Mouse (Mus musculus): ENCODE results near the gene Fut7. TPM values are rescaled to one million over a fixed set of nuclear protein-coding genes. Genes with fewer than 3 reads are reported as not detected.

The Fut7 gene
- polyA plus RNA-seq, 1 experiment, result 9.6 TPM

GRCm38 (mm10) chr2:25432326-25433098 is 9.4 kb downstream of the Fut7 start:
- Histone ChIP-seq H3K27ac (ENCODE audit: insufficient read depth, low read depth, low read length) (no peak overlapping the region), H3K4me1 (ENCODE audit: control insufficient read depth, insufficient read depth, low read length) (peaks cover 3% of the 10 kb centered on the region; the same call in 1 of the 2 replicates), H3K4me3 (ENCODE audit: insufficient read depth, low read length) (no peak overlapping the region)

GRCm38 (mm10) chr2:25433101-25433500 is 10.0 kb downstream of the Fut7 start:
- no peak overlapping the region for H3K4me3 ChIP-seq (ENCODE audit: insufficient read depth, low read length)
- TF ChIP-seq POLR2A (IDR thresholded peaks at IDR 0.05; ENCODE audit: borderline replicate concordance, low read depth, low read length) (no peak), CTCF (IDR thresholded peaks at IDR 0.05; ENCODE audit: low read depth, low read length) (no peak)

More at GRCm38 (mm10) chr2:25432326-25433098, 9.4 kb downstream of the Fut7 start:
- TF ChIP-seq POLR2A (IDR thresholded peaks at IDR 0.05; ENCODE audit: borderline replicate concordance, low read depth, low read length), result no peak
- no peak for TF ChIP-seq CTCF (IDR thresholded peaks at IDR 0.05; ENCODE audit: low read depth, low read length)

GRCm38 (mm10) chr2:25434292-25434691 is 11.2 kb downstream of the Fut7 start:
- Histone ChIP-seq H3K27ac (ENCODE audit: insufficient read depth, low read depth, low read length) (no peak overlapping the region), H3K4me1 (ENCODE audit: control insufficient read depth, insufficient read depth, low read length) (no peaks in the 10 kb centered on the region), H3K4me3 (ENCODE audit: insufficient read depth, low read length) (no peak overlapping the region)
- TF ChIP-seq POLR2A (IDR thresholded peaks at IDR 0.05; ENCODE audit: borderline replicate concordance, low read depth, low read length) (no peak), CTCF (IDR thresholded peaks at IDR 0.05; ENCODE audit: low read depth, low read length) (no peak)

More at GRCm38 (mm10) chr2:25433101-25433500, 10.0 kb downstream of the Fut7 start:
- peaks cover 1% of the 10 kb centered on the region; the same call in 1 of the 2 replicates for H3K4me1 ChIP-seq (ENCODE audit: control insufficient read depth, insufficient read depth, low read length)
- H3K27ac ChIP-seq (ENCODE audit: insufficient read depth, low read depth, low read length), result no peak overlapping the region

- H3K4me1 ChIP-seq (ENCODE audit: control insufficient read depth, insufficient read depth, low read length), result no peaks in the 10 kb centered on the region
- no peak overlapping the region for H3K27ac ChIP-seq (ENCODE audit: insufficient read depth, low read depth, low read length)
- TF ChIP-seq CTCF (IDR thresholded peaks at IDR 0.05; ENCODE audit: low read depth, low read length) (no peak), POLR2A (IDR thresholded peaks at IDR 0.05; ENCODE audit: borderline replicate concordance, low read depth, low read length) (no peak)
- no peak overlapping the region for H3K4me3 ChIP-seq (ENCODE audit: insufficient read depth, low read length)
Measured at GRCm38 (mm10) chr2:25436286-25436820, 13.3 kb downstream of the Fut7 start.

- Histone ChIP-seq H3K4me1 (ENCODE audit: control insufficient read depth, insufficient read depth, low read length) (no peaks in the 10 kb centered on the region), H3K27ac (ENCODE audit: insufficient read depth, low read depth, low read length) (no peak overlapping the region), H3K4me3 (ENCODE audit: insufficient read depth, low read length) (no peak overlapping the region)
- no peak for TF ChIP-seq CTCF (IDR thresholded peaks at IDR 0.05; ENCODE audit: low read depth, low read length)
- TF ChIP-seq POLR2A (IDR thresholded peaks at IDR 0.05; ENCODE audit: borderline replicate concordance, low read depth, low read length), result no peak
Measured at GRCm38 (mm10) chr2:25441067-25441466, 18.0 kb downstream of the Fut7 start.

GRCm38 (mm10) chr2:25442682-25443081 is 19.6 kb downstream of the Fut7 start:
- no peak for TF ChIP-seq POLR2A (IDR thresholded peaks at IDR 0.05; ENCODE audit: borderline replicate concordance, low read depth, low read length)
- TF ChIP-seq CTCF (IDR thresholded peaks at IDR 0.05; ENCODE audit: low read depth, low read length), result no peak
- Histone ChIP-seq H3K27ac (ENCODE audit: insufficient read depth, low read depth, low read length) (no peak overlapping the region), H3K4me3 (ENCODE audit: insufficient read depth, low read length) (no peak overlapping the region)

GRCm38 (mm10) chr2:25450853-25451647 is 28.0 kb downstream of the Fut7 start:
- peaks cover 5% of the 10 kb centered on the region for H3K4me1 ChIP-seq (ENCODE audit: control insufficient read depth, insufficient read depth, low read length)
- H3K4me3 ChIP-seq (ENCODE audit: insufficient read depth, low read length), result no peak overlapping the region
- TF ChIP-seq POLR2A (IDR thresholded peaks at IDR 0.05; ENCODE audit: borderline replicate concordance, low read depth, low read length) (no peak), CTCF (IDR thresholded peaks at IDR 0.05; ENCODE audit: low read depth, low read length) (no peak)
- H3K27ac ChIP-seq (ENCODE audit: insufficient read depth, low read depth, low read length), result no peak overlapping the region

More at GRCm38 (mm10) chr2:25442682-25443081, 19.6 kb downstream of the Fut7 start:
- no peaks in the 10 kb centered on the region for H3K4me1 ChIP-seq (ENCODE audit: control insufficient read depth, insufficient read depth, low read length)

GRCm38 (mm10) chr2:25452951-25453350 is 29.9 kb downstream of the Fut7 start:
- peaks cover 5% of the 10 kb centered on the region for H3K4me1 ChIP-seq (ENCODE audit: control insufficient read depth, insufficient read depth, low read length)
- no peak overlapping the region for H3K27ac ChIP-seq (ENCODE audit: insufficient read depth, low read depth, low read length)
- no peak overlapping the region for H3K4me3 ChIP-seq (ENCODE audit: insufficient read depth, low read length)
- TF ChIP-seq CTCF (IDR thresholded peaks at IDR 0.05; ENCODE audit: low read depth, low read length), result no peak
- no peak for TF ChIP-seq POLR2A (IDR thresholded peaks at IDR 0.05; ENCODE audit: borderline replicate concordance, low read depth, low read length)

GRCm38 (mm10) chr2:25456205-25456953 is 33.3 kb downstream of the Fut7 start, which contains the start of gene Clic3:
Clic3 (plus strand) TSS chr2:25456838.
- peaks cover 6% of the 10 kb centered on the region for H3K4me1 ChIP-seq (ENCODE audit: control insufficient read depth, insufficient read depth, low read length)
- TF ChIP-seq CTCF (IDR thresholded peaks at IDR 0.05; ENCODE audit: low read depth, low read length), result no peak
- TF ChIP-seq POLR2A (IDR thresholded peaks at IDR 0.05; ENCODE audit: borderline replicate concordance, low read depth, low read length), result no peak
- H3K27ac ChIP-seq (ENCODE audit: insufficient read depth, low read depth, low read length), result no peak within 1 kb of the TSS
- H3K4me3 ChIP-seq (ENCODE audit: insufficient read depth, low read length), result no peak within 1 kb of the TSS

Data from bone marrow macrophage, adult 2 months (primary cell).